Mouse (Mus musculus): Measurements from ENCODE around the gene Upk3b.
"Not testable (repeated sequence)": the region's sequence is repeated elsewhere in the genome, so short reads cannot be mapped to it uniquely, and the experiment has no call there.

Upk3b gene

DNA sequence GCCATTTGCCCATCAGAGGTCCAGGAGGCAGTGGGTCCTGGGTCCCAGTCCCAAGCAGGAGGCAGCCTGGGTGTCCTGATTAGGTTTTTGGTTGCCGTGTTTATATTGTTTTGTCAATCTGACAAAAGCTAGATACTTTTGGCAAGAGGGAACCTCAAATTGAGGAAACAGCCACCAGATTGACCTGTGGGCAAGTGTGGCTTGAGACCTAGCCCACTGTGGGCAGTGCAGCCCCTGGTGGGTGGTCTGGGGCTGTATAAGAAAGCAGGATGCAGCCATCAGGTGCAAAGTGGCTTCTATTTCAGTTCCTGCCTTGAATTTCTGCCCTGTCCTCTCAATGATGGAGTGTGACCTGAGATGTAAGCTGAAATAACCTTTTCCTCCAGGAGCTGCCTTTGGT lies 3.0 kb upstream of the Upk3b start:
- DNase-seq (ENCODE audit: low read depth): no peak

DNA sequence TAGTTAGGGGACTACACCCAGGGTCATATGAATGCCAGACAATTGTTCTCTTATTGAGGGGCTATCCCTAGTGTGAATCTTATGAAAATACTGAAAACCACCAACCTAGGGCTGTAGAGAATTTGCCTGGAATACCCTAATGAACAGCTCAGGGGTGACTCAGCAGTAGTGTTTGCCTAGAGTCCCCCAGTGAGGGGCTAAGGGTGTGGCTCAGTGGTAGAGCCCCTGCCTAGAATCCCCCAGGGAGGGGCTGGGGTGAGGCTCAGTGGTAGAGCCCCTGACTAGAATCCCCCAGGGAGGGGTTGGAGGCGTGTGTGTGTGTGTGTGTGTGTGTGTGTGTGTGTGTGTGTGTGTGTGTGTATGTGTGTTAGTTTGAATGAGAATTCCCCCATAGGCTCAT lies 1.6 kb upstream of the Upk3b start:
- no peak for DNase-seq (ENCODE audit: low read depth)

DNA sequence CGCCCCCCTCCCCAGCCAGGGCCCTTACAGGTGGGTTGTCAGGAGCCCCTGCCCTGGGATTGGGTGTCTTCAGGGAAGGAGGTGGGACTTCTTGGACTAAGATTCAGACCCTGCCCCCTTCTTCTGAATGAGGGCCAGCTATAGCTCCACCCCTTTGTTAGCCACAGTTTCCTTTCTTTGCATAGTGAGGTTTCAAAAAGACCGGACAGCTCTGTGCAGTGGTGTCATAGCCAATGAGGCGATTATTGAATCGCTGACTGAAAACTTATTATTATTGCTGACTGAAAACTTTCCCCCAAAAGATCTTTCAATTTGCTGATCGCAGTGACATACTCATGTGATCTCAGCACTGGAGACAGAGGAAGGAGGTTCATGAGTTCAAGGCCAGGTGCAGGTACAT lies 1.9 kb downstream of the Upk3b start:
- DNase-seq (ENCODE audit: low read depth): no peak

DNA sequence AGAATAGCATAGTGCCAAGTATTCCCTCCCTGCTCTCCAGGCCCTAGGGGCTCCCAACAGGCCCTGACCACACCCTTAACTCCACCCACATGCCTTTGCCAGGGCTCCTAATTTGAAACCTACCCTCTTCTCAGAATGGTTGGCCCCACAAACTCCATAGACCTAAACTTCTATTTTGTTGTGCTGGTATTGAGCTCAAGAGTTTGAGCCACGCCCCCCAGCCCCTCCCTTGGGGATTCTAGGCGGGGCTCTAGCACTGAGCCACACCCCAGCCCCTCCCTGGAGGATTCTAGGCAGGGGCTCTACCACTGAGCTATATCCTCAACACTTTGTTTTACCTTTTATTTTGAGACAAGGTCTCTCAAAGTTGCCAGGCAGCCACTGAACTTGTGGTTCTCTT lies 3.0 kb downstream of the Upk3b start:
- DNase-seq (ENCODE audit: low read depth): peak; percentile 15

DNA sequence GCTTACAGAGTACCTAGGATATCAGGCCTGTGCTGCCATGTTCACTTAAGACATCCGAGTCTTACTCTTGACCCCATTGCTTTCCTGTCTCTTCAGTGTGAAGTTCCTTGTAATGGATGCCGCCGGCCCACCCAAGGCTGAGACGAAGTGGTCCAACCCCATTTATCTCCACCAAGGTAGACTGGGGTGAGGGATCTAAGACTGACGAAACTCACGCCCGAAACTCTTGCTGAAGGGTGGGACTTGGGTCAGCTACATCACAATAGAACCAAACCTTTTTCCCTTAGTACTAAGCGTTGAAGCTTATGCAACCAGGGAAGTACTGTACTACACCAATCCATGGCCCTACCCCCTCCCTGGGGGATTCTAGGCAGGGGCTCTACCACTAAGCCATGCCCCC lies 3.4 kb downstream of the Upk3b start:
- DNase-seq (ENCODE audit: low read depth): no peak

DNA sequence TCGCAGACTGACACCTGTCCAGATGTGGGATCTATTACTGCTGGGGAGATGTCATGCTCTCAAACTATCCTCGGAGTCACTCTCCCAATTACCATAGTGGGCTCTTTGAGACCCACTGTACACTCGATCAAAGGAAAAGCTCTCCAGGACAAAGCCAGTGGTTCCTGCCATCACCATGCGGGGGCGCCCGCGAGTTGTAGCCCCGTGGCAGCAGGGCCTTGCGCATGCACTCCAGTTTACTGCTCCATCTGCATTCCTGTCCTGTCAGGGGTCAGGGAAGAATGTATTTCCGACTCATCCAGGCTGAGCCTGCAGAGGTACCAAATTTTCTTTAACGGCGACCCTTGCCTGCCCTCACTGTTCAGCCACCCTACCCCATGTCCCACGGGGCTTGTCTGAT lies 6.6 kb downstream of the Upk3b start:
- DNase-seq (ENCODE audit: low read depth): no peak

DNA sequence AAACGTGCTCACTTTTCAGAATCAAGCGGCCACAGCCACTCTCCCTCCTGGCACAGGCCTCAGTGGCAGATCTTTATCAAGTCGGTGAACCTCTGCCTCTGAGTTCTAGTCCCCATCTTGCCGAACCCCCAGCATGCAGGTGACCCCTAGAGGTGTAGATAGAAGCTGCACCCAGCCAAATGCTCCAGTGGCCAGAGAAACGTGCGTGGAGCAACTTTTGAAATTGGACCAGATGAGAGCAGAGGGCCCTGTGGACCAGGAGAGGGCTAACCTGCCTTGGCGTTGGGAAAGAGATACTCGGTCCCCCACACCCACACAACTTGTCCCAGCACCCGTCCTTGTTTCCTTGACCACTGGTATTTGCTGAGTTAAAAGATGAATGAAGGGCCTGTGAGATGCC lies 7.1 kb downstream of the Upk3b start:
- no peak for DNase-seq (ENCODE audit: low read depth)

DNA sequence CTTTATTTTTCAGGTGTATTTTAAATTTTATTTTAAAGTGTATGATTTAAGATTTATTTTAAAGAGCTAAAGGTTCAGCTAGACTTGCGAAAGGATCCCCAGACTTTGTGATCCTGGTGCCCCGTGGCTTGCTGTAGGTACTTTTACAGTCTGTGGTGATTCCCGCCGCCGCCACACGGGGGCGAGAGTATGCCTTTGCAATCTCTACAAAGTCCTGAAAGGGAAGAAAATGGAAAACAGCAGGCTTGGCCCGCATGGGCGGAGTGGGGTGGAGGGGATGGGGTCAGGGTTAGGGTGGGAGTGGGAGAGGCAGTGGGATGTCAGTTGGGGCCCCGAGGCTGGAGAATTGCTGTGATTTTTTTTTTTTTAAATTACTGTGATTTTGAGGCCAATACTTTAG lies 7.7 kb downstream of the Upk3b start:
- DNase-seq (ENCODE audit: low read depth): peak; percentile 51

DNA sequence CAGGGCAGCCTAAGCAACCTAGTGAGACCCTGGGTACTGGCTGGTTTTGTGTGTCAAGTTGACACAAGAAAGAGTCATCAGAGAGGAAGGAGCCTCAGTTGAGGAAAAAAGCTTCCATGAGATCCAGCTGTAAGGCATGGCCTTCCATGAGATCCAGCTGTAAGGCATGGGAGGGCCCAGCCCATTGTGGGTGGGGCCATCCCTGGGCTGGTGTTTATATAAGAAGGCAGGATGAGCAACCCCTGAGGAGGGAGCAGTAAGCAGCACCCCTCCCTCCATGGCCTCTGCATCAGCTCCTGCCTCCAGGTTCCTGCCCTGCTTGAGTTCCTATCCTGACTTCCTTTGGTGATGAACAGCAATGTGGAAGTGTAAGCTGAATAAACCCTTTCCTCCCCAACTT lies 10.2 kb downstream of the Upk3b start:
- not testable (repeated sequence) for DNase-seq (ENCODE audit: low read depth)

DNA sequence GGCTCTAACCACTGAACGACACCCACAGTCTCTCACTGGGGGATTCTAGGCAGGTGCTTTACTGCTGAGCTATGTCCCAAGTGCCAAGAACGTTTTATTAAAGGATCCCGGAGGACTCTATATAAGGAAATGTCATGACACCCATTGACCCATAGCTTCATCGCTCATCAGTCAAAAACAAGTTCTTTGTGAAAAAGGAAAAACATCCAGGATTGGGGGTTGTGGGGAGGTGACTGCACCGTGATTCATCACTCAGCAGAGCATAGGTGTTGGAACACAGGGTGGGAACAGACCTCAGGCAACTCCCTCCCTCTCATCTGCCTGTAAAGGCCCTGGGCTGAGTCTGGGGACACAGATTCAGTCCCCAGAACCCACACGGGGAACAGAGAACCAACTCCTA lies 11.6 kb downstream of the Upk3b start:
- DNase-seq (ENCODE audit: low read depth): no peak

DNA sequence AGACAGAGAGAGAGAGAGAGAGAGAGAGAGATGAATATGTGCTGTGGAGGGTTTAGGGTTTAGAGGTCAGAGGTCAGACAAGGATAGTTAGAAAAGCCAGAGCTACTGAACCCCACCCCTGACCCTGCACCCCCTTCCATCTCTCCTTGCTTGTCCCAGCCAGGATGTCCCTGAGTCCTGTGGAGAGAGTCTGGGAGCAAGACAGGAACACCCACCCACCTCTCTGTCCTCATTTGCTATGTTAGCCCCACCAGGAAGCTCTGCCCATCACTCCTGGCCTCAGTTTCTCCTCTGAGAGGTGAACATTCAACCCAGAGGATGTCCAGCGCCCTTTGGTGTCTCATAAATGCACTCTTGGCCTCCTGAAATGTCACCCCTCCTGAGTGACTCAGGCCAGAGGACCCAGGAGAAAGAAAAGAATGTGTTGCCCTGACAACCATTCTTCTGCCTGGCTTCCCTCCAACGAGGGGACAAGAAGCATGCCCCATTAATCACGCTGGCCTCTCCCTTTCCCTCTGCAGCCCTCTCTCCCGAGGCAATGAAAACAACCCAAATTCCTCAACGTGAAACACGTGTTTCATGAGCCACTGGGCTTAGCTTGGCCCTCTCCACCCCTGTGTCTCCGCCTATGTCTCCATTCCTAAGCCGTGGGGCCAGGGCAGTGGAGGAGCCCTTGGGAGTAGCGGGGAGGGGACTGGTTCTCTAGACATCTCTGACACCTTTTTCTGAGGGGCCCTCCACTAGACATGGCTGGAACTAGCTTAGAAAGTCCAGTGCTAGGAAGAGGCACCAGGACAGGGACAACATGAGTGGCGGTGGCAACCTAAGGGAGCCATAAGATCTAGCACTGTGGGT lies 13.2 kb downstream of the Upk3b start:
- DNase-seq (ENCODE audit: low read depth): no peak

DNA sequence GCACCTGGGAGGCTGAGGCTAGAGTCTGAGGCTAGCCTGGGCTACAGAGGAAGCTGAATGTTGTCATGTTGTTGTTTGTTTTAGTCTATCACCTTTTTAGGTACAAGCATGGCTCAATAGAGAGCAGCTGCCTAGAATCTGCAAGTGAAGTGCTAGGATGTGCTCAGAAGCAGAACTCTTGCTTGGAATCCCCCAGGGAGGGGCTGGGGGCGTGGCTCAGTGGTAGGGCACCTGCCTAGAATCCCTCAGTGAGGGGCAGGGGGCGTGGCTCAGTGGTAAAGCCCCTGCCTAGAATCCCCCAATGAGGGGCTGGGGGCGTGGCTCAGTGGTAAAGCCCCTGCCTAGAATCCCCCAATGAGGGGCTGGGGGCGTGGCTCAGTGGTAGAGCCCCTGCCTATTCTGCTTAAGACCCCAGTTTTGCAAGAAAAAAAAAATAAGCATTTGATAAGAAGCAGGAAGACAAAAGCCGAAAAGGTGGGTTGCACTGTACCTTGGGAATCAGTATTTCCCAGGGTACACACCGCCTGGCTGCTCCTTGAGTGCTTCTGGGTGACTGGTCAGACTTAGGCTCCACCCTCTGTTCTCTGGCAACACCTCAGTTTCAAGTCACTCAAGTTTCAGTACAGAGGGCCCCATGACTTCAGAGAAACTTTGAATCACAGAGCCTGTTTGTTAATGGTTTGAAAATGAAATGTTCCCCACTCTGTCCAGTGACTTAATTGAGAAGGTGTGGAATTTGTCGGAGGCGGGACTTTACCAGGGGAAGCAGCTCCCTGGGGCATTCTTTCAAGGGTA lies 14.8 kb downstream of the Upk3b start:
- no peak for DNase-seq (ENCODE audit: low read depth)

DNA sequence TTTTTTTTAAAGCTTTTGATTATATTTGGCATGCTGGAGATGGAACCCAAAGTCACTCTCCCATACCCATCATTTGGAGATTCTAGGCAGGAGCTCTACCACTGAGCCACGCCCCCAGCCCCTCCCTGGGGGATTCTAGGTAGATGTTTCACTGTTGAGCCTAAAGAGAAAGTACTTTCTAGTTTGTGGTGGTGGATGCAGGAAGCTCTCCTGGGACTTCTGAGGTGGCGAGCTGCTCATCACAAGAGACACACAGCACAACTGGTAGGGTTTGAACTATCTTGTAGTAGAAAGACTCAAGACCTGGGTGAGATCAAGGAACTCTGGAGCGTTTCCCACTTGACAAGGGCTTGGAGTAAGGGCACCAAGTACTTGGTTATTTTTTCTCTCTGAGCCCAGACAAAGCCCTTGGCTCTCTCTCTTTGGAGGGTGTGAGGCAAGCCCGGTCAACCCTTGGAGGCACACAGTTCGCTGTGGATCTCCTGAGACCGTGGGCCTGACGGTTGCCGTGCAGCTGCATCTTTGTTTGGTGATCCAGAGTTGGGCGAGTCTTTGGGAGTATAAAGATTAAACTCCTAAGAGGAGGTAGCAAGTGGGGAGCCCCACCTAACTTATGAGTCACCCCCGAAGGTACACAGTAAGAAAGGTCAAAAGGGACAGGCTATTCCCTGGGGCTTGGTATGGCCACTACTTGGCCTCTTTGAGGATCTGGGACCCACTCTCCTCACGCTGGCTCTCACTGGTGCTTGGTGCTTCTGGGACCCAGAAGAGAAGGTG lies 16.2 kb downstream of the Upk3b start, which contains the start of gene Upk3bl:
TSS of gene Upk3bl (plus strand) at position 192 of the 777 bp plus-strand sequence.
- no peak for DNase-seq (ENCODE audit: low read depth)

DNA sequence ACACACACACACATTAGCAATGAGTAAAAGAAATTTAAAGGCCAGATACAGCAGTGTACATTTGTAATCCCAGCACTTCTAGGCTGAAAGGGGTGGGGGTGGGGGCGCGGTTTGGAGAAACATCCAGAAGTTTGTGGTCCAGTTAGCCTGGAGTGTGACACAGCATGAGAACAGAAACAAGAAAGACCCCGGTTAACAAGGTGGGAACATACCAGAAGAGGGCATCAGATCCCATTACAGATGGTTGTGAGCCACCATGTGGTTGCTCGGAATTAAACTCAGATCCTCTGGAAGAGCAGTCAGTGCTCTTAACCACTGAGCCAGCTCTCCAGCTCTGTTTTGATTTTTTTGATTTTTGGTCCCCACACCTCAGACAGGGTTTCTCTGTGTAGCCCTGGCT lies 17.8 kb downstream of the Upk3b start:
- no peak for DNase-seq (ENCODE audit: low read depth)

DNA sequence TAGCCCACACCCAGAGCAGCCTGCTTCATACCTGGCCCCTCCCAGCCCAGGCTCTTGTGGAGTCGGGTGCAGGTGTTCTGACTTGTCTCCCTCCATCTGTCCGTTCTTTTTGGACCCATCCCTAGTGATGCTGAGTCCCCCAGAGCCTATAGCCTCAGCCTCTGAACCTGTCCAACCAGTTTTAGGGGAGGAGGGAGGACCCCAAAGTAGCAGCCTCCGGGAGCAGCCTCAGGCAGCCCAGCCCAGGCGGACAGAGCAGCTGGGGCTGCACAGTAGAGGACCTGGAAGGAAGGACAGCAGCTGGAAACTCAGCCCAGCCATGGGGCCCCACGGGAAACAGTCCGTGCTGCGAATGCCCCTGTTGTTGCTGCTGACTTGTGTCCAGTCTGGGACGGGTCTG lies 18.8 kb downstream of the Upk3b start:
- no peak for DNase-seq (ENCODE audit: low read depth)

DNA sequence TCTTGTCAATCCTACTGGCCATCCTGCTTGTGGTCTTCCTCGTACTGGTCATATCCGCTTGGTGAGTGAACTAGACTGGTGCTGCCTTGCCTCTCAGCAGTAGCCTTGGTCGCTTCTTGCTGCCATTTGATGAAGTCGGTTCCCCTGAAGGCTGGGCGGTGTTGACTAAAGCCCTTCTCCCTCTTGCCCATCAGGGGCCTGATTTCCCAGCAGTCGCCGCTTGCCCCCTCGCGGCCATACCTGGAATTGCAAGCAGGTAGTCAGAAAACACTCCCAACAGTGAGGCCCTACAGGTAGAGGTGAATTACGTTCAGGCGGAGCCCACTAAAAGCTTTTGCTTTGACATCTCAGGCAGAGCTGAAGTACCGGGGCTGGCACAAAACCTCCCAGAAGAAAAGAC lies 23.3 kb downstream of the Upk3b start:
- peak; percentile 33 for DNase-seq (ENCODE audit: low read depth)

DNA sequence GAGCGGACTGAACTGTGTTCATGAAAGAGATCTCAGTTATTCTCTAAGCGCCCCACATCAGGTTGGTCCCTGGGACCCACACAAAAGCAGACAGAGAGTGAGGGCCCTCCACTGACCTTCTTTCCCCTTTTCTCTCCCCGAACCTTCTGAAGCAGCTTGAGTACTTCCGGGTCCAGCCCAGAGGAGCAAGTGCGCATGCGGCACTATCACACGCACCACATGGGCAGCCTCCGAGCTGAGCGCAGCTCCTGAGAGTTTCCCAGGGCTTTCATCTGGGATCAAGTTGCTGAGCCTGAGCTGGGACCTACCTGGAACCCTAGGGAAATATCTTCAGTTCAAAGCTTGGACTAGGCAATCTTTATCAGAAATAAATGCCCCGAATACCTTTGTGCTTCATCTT lies 25.6 kb downstream of the Upk3b start:
- DNase-seq (ENCODE audit: low read depth): no peak

DNA sequence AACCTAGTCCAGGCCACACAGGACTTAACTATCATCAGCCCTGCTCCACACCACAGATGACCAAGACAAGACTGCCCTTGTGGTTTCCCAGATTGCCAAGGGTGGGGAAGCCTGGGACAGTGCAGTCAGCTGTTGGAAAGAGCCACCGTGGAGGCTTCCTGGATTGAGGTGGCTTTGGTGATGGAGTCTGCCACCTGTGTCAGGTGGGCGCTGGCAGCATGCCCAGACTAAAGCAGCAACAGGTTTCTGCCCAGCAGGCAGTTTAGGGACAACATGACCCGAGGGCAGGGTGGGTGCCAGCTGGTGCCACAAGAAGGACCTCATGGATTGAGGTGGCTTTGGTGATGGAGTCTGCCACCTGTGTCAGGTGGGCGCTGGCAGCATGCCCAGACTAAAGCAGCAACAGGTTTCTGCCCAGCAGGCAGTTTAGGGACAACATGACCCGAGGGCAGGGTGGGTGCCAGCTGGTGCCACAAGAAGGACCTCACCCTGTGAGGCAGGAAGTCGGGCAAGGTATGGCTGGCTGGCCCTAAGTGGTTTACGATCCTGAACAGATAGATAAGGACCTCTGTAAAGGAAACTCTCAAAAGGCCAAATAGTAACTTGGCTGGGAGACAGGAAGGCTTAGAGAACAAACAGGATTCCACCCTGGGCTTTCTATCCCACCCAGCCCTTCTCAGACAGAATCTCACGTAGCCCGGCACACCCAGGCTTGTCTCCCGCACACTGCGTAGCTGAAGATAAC lies 28.3 kb downstream of the Upk3b start:
- DNase-seq (ENCODE audit: low read depth): not testable (repeated sequence)

DNA sequence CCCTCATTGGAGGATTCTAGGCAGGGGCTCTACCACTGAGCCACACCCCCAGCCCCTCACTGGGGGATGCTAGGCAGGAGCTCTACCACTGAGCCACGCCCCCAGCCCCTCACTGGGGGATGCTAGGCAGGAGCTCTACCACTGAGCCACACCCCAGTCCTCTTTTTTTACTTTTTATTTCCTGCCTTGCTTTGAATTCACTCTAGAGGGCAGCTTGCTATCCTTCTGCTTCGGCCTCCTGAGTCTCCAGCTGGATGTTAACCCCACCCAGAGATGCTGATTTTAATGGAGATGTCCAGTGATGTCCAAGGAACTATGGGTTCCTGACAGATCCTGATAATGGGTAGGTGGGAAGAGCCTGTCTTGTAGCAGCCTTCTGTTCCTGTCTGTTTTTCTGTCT lies 31.1 kb downstream of the Upk3b start:
- no peak for DNase-seq (ENCODE audit: low read depth)

DNA sequence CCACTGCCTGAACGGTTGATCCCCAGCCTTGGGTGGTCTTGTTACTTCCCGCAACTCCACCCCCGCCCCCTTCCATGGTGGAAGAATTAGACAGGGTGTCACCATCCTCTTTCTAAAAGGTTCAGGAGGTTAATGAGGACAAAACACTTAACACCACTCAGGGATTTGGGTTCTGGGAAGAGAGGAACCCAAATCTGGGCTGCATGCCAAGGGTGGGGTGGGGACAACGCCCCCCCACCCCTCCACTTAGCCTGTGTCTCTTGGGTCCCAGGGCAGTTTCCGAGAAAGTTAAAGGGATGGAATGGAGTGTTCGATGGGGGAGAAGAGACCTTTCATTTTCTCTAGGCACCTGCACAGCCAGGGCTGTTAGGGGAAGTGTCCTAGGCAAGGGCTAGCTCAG lies 34.8 kb downstream of the Upk3b start:
- no peak for DNase-seq (ENCODE audit: low read depth)

DNA sequence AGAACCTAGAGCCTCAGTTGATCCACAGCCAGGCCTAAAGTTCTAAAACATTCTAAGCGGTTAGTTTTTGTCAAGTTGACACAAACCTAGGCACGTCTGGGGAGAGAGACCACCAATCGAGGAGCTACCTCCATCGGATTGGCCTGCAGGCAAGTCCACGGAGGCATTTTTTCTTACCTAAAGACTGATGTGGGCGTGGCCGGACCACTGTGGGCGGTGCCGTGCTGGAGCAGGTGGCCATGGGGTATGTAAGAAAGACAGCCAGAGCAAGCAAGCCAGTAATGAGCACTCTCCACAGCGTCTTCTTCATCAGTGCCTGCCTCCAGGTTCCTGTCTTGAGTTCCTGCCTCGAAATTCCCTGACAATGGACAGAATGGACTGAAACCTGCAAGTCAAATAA lies 35.2 kb downstream of the Upk3b start:
- DNase-seq (ENCODE audit: low read depth): no peak

DNA sequence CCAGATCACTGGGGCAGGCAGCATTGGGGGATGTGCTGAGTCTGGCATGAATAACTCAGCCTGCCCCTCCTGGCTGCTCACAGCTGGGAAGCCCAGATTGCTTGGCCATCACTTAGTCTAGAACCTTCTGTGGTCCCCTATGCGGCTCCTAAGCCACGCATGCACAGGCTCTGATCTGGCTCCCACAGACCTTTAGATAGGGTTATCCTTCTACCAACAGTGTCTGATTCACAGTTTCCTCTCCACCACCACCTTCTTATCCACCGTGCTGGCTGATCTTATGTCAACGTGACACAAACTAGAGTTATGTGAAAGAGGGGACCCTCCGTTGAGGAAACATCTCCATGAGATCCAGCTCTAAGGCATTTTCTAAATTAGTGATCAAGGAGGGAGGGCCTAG lies 36.8 kb downstream of the Upk3b start:
- no peak for DNase-seq (ENCODE audit: low read depth)
